Mouse (Mus musculus) kidney, embryonic 15.5 days (tissue): Measurements from ENCODE around the gene Platr17. TPM values are rescaled to one million over a fixed set of nuclear protein-coding genes. Genes with fewer than 3 reads are reported as not detected.

Experiments used
- ATAC-seq: fragments of 200-750 bp; cut with Nextera tagmentation; replicated peaks from 2 replicates; pipeline ENCODE4 v1.8.0; 2017; ENCODE audit warnings: moderate TSS enrichment; ENCODE audit not compliant: low FRiP score
- H3K27ac ChIP-seq: fragments of 300-500 bp; sonication (generic); 2 replicates; pipeline ENCODE4 v1.5.1; 2015; ENCODE audit warnings: mild to moderate bottlenecking, inconsistent platforms
- H3K27me3 ChIP-seq: fragments of 300-500 bp; sonication (generic); 2 replicates; pipeline ENCODE4 v1.6.1; 2015; ENCODE audit warnings: inconsistent platforms
- H3K36me3 ChIP-seq: fragments of 300-500 bp; sonication (generic); 2 replicates; pipeline ENCODE4 v1.6.1; 2015; ENCODE audit warnings: inconsistent platforms
- H3K4me1 ChIP-seq: fragments of 300-500 bp; sonication (generic); 2 replicates; pipeline ENCODE4 v1.6.1; 2015; ENCODE audit warnings: inconsistent platforms
- H3K4me2 ChIP-seq: fragments of 300-500 bp; sonication (generic); 2 replicates; pipeline ENCODE4 v1.6.1; 2015; ENCODE audit warnings: moderate library complexity, mild to moderate bottlenecking, inconsistent platforms
- H3K4me3 ChIP-seq: fragments of 300-500 bp; sonication (generic); replicated peaks from 2 replicates; pipeline ENCODE4 v1.5.1; 2015; ENCODE audit warnings: mild to moderate bottlenecking, inconsistent platforms
- H3K9ac ChIP-seq: fragments of 300-500 bp; sonication (generic); 2 replicates; pipeline ENCODE4 v1.6.1; 2015; ENCODE audit warnings: mild to moderate bottlenecking, inconsistent platforms
- H3K9me3 ChIP-seq: fragments of 300-500 bp; sonication (generic); replicated peaks from 2 replicates; pipeline ENCODE4 v1.6.1; 2016; ENCODE audit warnings: inconsistent platforms
- WGBS: fragments of 180-500 bp; shearing (Covaris S2); methylation state at CpG from one replicate; pipeline ENCODE4 v1.1.7; 2015; ENCODE audit warnings: mixed read lengths; 5-methylcytosine and 5-hydroxymethylcytosine counted together
- polyA plus RNA-seq: library from polyadenylated mRNA; unstranded; fragments of >200 nt; fragmentation: Nextera tagmentation; extraction: Ambion mirVana; gene quantifications from 2 replicates; pipeline ENCODE4 v1.2.1, GENCODE M21; 2015

Platr17 gene
- polyA plus RNA-seq, 1 experiment from 2014 or later = 0.19 TPM

DNA sequence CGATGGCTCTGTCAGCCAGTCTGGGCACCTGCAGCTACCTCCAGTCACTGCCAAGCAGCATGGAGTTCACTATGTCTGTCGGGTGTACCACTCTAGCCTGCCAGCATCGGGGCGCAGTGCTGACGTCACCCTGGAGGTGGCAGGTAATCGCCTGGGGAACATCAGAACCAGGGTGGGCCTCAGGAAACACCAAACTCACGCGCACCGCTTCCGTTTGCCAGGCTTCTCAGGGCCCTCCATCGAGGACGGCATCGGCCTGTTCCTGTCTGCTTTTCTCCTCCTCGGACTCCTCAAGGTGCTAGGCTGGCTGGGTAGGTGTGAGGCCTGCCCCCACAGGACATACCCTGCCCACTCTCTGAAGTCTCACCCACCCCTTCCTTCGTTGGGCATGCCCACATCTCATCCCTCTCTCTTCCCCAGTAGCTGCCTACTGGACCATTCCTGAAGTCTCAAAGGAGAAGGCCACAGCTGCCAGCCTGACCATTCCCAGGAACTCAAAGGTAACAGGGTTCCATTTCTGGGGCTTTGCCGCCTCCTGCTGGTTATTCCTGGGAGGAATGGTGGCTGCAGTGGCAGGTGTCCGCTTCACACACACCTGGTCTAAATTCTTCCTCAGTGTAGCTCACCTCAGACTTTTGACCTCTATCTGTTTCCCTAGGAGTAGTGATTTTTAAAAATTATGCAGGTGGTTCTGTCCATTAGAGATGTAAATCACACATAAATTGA lies 21.4 kb downstream of the Platr17 start:
- Histone ChIP-seq H3K4me2 (no peak overlapping the region), H3K4me3 (no peak overlapping the region), H3K27me3 (no peaks in the 10 kb centered on the region), H3K4me1 (peaks cover 26% of the 10 kb centered on the region), H3K27ac (no peak overlapping the region), H3K9ac (no peak overlapping the region), H3K9me3 (no peaks in the 10 kb centered on the region), H3K36me3 (peaks cover 13% of the 10 kb centered on the region)
- WGBS = 79% methylated on average over 17 of the region's 17 CpGs
- no peak for ATAC-seq

GRCm38 (mm10) chr17:33928251-33928947 lies 23.5 kb downstream of the Platr17 start:
- no peak for ATAC-seq
- Histone ChIP-seq H3K4me3 (peak overlapping the region; percentile 87), H3K36me3 (peaks cover 28% of the 10 kb centered on the region), H3K27me3 (no peaks in the 10 kb centered on the region), H3K4me2 (peak overlapping the region; percentile 99), H3K9me3 (no peaks in the 10 kb centered on the region), H3K9ac (peak overlapping the region; percentile 90), H3K4me1 (peaks cover 24% of the 10 kb centered on the region), H3K27ac (no peak overlapping the region)
- WGBS = 61% methylated on average over 21 of the region's 21 CpGs

DNA sequence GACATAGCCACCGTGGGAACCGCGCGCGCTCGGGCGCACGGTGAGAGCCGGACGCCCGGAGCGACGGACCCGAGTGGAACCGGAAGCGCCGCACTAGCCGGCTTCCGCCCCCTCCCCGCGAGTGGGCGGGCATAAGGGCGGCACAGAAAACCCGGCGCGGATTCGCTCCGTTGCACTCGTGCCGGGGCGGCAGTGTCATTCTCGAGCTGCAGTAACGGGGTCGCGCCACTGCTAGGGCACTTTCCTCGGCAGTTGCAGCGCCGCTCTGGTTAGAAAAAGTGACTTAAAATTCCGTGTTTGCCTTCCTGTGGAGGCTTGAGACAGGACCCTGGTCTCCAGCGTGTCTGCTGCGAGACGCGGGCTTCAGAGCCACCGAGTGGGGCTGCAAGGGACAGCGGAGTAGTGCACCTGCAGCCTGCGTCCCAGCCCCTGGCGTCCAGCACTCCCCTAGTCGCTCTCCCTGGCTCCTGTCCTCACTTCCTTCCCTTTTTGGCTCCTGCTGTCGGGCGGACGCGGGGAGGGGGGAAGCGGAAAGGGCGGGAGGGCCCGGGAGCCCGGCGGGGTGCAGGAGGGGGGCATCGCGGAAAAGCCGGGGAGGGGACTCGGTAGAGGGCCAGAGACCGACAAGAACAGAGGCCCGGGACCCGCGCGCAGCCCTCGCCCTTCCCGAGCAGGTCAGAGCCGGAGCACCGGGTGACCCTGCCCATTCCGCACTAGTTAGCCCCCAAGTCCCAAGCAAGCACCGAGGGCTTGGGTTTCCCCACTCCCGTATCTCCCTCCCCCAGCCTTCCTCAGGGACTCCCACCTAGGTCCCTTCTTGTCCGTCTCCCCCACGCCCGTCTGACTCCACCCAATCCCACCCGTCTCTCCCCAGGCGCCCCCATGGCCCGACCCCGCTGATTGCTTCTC lies 24.7 kb downstream of the Platr17 start, which contains the start of gene Rgl2:
Rgl2 (plus strand) TSS at position 173 of the 909 bp plus-strand sequence.
- peak; percentile 83 for ATAC-seq
- peak within 1 kb of the TSS; percentile 87 for H3K4me3 ChIP-seq
- under 1% methylated on average over 79 of the region's 80 CpGs for WGBS
- H3K9ac ChIP-seq = peak within 1 kb of the TSS; percentile 90
- H3K27me3 ChIP-seq = no peaks in the 10 kb centered on the region
- H3K4me1 ChIP-seq = peaks cover 24% of the 10 kb centered on the region
- no peaks in the 10 kb centered on the region for H3K9me3 ChIP-seq
- peaks cover 33% of the 10 kb centered on the region for H3K36me3 ChIP-seq
- H3K27ac ChIP-seq = peak within 1 kb of the TSS; percentile 98
- H3K4me2 ChIP-seq = peak within 1 kb of the TSS; percentile 99

DNA sequence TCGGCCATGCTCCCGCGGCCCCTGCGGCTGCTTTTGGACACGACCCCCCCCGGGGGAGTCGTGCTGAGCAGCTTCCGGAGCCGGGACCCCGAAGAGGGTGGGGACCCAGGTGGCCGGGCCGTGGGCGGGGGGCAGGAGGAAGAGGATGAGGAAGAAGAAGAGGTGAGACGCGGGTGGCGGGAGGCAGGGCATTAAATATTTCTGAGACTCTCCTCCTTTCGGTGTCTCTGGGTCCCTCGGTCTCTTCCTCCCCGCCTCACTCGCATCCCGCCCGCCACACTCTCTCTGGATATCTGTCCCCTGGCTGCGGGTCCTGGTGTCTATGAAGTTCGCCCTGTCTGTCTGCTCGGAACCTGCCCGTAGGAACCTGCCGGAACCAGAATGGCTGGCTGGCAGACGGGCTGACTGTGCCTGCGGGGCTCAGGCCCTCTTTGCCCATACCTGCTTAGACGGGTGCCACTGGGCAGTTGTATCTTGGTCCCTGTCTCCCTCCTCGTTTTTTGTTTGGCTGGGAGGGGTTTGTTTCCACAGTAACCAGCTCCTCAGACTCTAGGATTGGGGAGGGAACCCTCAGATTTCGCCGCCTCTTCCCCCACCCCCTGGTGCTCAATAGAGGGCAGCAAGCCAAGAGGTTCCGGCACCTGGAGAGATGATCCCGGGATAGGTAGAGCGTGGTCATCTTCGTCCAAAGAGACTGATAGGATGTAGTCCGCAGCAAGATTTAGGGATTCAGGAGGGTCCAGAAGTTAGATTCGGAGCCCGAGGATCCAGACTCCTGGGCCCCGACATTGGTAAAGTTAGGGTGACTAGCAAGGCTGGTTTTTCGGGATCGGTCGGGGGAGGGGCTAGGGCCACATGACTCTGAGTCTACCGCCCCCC lies 25.6 kb downstream of the Platr17 start:
- Histone ChIP-seq H3K9ac (peak overlapping the region; percentile 90), H3K27ac (peak overlapping the region; percentile 98), H3K4me2 (peak overlapping the region; percentile 99), H3K9me3 (no peaks in the 10 kb centered on the region), H3K27me3 (no peaks in the 10 kb centered on the region), H3K4me1 (peaks cover 24% of the 10 kb centered on the region), H3K36me3 (peaks cover 36% of the 10 kb centered on the region), H3K4me3 (peak overlapping the region; percentile 87)
- ATAC-seq = peak; percentile 16; the same call in 1 of the 2 replicates
- WGBS = under 1% methylated on average over 45 of the region's 45 CpGs

- ATAC-seq = no peak
- Histone ChIP-seq H3K27me3 (no peaks in the 10 kb centered on the region), H3K27ac (no peak overlapping the region), H3K4me2 (peak overlapping the region; percentile 99), H3K9me3 (no peaks in the 10 kb centered on the region), H3K4me1 (peaks cover 24% of the 10 kb centered on the region), H3K9ac (peak overlapping the region; percentile 90), H3K36me3 (peaks cover 38% of the 10 kb centered on the region), H3K4me3 (peak overlapping the region; percentile 87)
- WGBS = 38% methylated on average over 18 of the region's 18 CpGs
Measured at GRCm38 (mm10) chr17:33931159-33931866, 26.4 kb downstream of the Platr17 start.

- no peak for ATAC-seq
- no peaks in the 10 kb centered on the region for H3K9me3 ChIP-seq
- WGBS = 93% methylated on average over 11 of the region's 11 CpGs
Measured at GRCm38 (mm10) chr17:33931947-33932346, 27.0 kb downstream of the Platr17 start.

DNA sequence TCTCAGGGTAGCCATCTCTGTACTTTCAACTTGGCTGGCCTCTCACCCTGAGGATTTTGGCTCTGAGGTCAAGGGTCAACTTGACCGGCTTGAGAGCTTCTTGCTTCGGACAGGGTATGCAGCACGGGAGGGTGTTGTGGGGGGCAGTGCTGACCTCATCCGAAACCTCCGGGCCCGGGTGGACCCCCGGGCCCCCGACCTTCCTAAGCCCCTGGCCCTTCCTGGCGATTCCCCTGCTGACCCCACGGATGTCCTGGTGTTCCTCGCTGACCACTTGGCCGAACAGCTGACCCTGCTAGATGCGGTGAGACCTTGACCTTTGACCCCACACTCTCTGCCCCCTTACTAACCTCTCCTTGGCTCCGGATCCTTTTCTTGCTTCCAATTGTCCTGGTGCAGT lies 27.5 kb downstream of the Platr17 start:
- Histone ChIP-seq H3K27me3 (no peaks in the 10 kb centered on the region), H3K9me3 (no peaks in the 10 kb centered on the region), H3K4me2 (no peak overlapping the region), H3K4me1 (peaks cover 24% of the 10 kb centered on the region), H3K9ac (no peak overlapping the region), H3K27ac (no peak overlapping the region), H3K4me3 (no peak overlapping the region), H3K36me3 (peaks cover 44% of the 10 kb centered on the region)
- 86% methylated on average over 14 of the region's 14 CpGs for WGBS
- ATAC-seq = no peak

More at GRCm38 (mm10) chr17:33931947-33932346, 27.0 kb downstream of the Platr17 start:
- peaks cover 24% of the 10 kb centered on the region for H3K4me1 ChIP-seq
- no peaks in the 10 kb centered on the region for H3K27me3 ChIP-seq
- H3K27ac ChIP-seq = no peak overlapping the region
- no peak overlapping the region for H3K9ac ChIP-seq
- no peak overlapping the region for H3K4me2 ChIP-seq
- H3K4me3 ChIP-seq = no peak overlapping the region
- H3K36me3 ChIP-seq = peaks cover 41% of the 10 kb centered on the region

DNA sequence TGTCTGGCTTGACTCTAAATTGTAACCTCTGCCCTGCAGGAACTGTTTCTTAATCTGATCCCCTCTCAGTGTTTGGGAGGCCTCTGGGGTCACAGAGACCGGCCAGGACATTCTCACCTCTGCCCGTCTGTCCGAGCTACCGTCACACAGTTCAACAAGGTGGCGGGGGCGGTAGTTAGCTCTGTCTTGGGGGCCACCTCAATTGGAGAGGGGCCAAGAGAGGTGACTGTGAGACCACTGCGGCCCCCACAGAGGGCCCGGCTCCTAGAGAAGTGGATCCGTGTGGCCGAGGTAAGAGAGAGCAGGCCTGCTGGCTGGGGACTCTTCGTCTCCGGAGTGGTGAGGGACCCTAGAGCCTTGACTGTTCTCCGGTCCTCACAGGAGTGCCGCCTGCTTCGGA lies 28.0 kb downstream of the Platr17 start:
- Histone ChIP-seq H3K9ac (no peak overlapping the region), H3K36me3 (peaks cover 46% of the 10 kb centered on the region), H3K27ac (no peak overlapping the region), H3K4me2 (no peak overlapping the region), H3K4me3 (no peak overlapping the region), H3K9me3 (no peaks in the 10 kb centered on the region), H3K4me1 (peaks cover 21% of the 10 kb centered on the region), H3K27me3 (no peaks in the 10 kb centered on the region)
- ATAC-seq = no peak
- 90% methylated on average over 15 of the region's 15 CpGs for WGBS

- peaks cover 21% of the 10 kb centered on the region for H3K4me1 ChIP-seq
- peaks cover 57% of the 10 kb centered on the region for H3K36me3 ChIP-seq
- H3K9me3 ChIP-seq = no peaks in the 10 kb centered on the region
- H3K27ac ChIP-seq = no peak overlapping the region
- H3K27me3 ChIP-seq = no peaks in the 10 kb centered on the region
- ATAC-seq = no peak
- WGBS = 81% methylated on average over 21 of the region's 21 CpGs
- no peak overlapping the region for H3K9ac ChIP-seq
- H3K4me3 ChIP-seq = no peak overlapping the region
- no peak overlapping the region for H3K4me2 ChIP-seq
Measured at GRCm38 (mm10) chr17:33935422-33936055, 30.6 kb downstream of the Platr17 start.

DNA sequence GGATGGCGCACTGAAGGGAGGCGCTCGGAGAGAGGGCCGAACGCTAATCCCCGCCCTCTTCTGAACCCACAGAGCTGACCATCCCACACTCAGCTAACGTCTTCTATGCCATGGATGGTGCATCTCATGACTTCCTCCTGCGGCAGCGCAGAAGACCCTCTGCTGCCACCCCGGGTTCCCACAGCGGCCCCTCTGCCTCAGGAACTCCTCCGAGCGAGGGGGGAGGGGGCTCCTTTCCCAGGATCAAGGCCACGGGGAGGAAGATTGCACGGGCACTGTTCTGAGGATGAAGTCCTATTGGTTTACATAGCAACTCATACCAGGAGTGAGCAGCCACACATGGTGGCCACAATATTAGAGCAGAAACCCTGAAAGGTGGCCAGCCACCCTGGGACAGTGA lies 32.1 kb downstream of the Platr17 start:
- H3K4me3 ChIP-seq = no peak overlapping the region
- no peaks in the 10 kb centered on the region for H3K9me3 ChIP-seq
- H3K36me3 ChIP-seq = peaks cover 57% of the 10 kb centered on the region
- no peak overlapping the region for H3K9ac ChIP-seq
- H3K27ac ChIP-seq = no peak overlapping the region
- H3K4me2 ChIP-seq = no peak overlapping the region
- H3K4me1 ChIP-seq = peaks cover 22% of the 10 kb centered on the region
- no peak for ATAC-seq
- WGBS = 84% methylated on average over 15 of the region's 15 CpGs
- no peaks in the 10 kb centered on the region for H3K27me3 ChIP-seq
